Mouse (Mus musculus): ENCODE measurements around the gene Gm20388.
A peak's percentile ranks its signal among the peaks of the same experiment; 100 is the strongest.
"Not testable (repeated sequence)": the region's sequence is repeated elsewhere in the genome, so short reads cannot be mapped to it uniquely, and the experiment has no call there.

Gene Gm20388

DNA sequence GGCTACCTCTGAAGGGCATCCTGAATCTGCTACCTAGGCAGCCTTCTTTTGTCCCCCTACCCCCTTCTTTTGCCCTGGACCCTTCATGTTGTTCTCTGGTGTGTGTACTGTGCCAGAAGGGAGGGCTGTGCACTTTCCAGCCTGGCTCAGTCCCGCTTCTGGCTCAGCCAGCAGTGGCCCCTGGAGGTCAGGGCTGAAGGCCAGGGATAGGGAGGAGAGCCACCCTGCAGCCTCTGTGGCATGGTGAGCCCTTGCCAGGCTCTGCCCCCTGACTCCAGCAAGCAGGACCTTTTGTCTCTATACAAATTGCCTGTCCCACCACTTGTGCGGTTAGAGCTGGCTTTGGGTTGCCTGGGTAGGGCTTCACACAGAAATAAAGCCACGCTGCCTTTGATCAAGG is 403.0 kb downstream of the Gm20388 start:
- no peak for DNase-seq (ENCODE audit: low spot score in 2 of 2)

DNA sequence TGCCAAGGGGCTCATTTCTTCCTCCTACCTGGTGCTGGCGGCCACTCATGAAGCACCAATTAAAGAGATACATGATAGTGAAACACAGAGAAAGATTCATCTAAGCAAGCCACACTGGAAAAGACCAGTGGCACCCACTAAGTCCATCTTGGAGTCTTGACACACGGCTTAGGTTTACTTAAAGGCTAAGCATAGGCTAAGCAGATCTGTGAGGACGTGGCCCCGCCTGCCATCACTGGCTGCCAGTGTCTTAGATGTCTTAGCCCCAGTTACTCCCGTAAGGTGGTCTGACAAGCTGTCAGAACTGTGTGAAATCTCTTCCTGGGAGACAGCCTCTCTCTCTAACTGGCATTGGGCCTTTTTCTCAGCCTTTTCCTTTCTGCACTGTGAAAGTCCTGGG is 404.3 kb downstream of the Gm20388 start:
- DNase-seq (ENCODE audit: low spot score in 2 of 2) = no peak

GRCm38 (mm10) chr8:120315644-120316043 is 405.0 kb downstream of the Gm20388 start:
- DNase-seq (ENCODE audit: low spot score in 2 of 2) = no peak

DNA sequence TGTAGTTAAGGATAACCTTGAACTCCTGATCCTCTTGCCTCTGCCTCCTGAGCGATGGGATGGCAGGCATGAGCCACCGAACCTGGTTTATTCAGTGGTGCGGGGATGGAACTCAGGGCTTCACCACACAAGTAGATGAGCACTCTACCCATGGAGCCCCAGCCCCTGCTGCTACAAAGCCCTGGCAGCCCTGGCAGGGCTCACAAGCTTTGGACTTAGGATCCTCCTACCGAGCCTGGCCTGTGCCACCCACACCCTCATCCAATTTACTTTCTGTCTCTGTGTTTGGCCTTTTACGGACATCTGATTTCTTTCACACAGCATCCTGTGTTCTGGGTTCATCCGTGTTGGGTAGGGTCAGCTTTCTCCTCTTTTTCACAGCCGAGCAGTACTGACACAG is 406.1 kb downstream of the Gm20388 start:
- DNase-seq (ENCODE audit: low spot score in 2 of 2) = no peak

- DNase-seq (ENCODE audit: low spot score in 2 of 2) = no peak
These were observed 406.6 kb downstream of the Gm20388 start for GRCm38 (mm10) chr8:120317118-120317824.

DNA sequence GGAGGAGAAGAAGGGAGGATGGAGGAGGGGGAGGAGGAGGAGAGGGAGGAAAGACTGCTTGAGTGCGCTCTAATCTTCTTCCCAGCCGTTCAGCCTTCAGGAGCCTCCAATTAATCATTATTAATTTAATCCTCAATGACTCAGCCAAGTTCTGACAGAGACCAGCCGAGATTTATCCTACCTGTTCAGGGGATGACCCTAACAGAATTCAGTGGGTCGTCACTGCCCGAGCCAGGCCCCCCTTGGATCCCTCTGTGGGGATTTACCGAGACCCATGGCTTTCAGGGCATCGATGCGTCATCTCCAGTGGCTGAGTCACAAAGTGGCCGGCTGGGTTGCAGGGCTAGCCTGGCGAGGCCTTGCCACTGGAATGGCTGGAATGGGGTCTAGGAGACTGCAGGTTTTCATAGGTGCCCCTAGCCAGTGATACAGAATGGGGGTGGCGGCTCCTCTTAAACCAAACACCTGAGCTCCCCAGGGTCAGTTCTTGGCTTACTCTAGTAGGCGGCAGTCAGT is 407.9 kb downstream of the Gm20388 start:
- no peak for DNase-seq (ENCODE audit: low spot score in 2 of 2)

DNA sequence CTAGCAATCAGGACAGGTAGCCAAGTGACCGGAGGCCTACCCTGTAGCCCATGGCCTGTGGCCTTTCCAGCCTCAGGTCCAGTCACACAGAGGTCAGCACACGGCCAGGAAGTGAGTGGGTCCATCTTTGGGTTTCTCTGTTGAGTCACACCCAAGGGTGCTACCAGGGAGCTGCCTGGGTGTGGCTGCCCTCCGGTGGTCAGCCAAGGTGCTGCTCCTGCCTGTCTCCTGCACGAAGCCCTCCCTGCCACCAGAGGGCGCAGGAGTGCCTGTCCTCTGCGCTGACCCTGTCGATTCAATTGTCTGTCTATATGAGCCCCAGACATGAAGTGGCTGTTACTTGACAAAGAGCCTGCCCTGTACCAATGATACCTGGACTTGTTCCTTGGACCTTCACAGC is 408.8 kb downstream of the Gm20388 start:
- DNase-seq (ENCODE audit: low spot score in 2 of 2) = peak; percentile 52 to 55

GRCm38 (mm10) chr8:120320146-120320545 is 409.5 kb downstream of the Gm20388 start:
- no peak for DNase-seq (ENCODE audit: low spot score in 2 of 2)

- no peak for DNase-seq (ENCODE audit: low spot score in 2 of 2)
These were observed 411.1 kb downstream of the Gm20388 start for GRCm38 (mm10) chr8:120321724-120322123.

DNA sequence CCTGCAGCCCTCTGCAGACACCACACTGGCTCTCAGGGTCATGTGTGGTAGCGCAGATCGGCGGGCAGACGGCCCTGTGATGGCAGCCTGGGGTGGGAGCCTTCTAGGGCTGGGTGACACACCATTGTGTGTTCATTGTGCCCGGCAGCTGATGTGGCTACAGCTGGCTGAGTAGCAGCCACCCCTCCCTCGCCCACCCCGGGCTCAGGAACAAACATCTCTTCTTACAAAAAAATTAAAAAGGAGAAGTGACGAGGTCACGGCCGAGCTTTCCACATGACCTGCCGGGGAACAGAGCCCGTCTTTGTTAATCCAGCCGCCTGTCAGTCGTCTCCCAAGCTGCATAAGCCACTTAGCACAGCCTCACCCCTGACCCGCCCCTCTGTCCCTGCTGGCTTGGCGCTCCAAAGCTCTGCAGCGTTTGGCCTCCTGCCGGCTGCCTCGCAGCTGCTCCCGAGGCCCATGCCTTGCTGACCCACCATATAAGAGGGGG is 412.4 kb downstream of the Gm20388 start:
- no peak for DNase-seq (ENCODE audit: low spot score in 2 of 2)

GRCm38 (mm10) chr8:120324555-120324954 is 413.9 kb downstream of the Gm20388 start:
- no peak for DNase-seq (ENCODE audit: low spot score in 2 of 2)

DNA sequence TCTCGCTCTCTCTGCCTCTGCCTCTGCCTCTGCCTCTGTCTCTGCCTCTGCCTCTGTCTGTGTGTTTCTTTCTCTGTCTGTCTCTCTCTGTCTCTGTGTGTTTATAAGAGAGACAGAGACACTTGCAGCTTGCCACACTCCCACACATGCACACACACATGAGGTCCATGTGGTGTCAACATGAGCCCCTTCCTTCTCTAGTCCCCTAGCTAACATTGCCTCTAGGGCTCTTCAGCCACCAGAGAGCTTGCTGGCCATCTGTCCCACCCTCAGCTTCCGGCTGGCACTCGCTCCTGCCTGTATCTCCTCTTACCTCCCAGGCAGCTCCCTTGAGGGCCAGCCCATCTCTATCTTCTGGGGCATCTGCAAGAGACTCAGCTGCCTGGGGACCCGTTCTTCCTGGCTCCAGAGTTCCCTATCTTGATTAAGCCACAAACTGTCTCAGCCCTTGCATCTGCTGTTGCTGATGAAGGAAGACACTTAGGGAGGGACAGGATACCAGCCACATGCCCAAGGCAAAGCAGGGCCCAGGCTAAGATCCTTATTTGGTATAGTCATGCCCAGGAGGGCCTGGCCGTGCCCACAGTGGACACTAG is 414.6 kb downstream of the Gm20388 start:
- no peak for DNase-seq (ENCODE audit: low spot score in 2 of 2)

DNA sequence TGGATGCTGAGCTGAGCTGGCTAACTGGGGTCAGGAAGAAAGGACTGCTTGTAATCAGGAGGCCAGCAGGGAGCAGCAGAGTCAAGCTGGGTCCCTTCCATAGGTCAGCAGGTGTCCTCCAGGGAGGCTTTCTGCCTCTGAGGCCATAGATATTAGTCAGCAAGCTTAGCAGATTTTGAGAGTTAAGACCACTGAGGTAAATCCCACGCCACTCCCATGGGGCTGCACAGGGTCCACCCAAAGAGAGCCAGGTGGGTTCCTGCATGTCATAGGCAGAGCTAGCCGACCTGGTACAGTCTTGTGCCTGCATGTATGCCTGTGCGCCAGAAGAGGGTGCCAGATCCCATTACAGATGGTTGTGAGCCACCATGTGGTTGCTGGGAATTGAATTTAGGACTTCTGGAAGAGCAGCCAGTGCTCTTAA is 416.5 kb downstream of the Gm20388 start:
- no peak for DNase-seq (ENCODE audit: low spot score in 2 of 2)

DNA sequence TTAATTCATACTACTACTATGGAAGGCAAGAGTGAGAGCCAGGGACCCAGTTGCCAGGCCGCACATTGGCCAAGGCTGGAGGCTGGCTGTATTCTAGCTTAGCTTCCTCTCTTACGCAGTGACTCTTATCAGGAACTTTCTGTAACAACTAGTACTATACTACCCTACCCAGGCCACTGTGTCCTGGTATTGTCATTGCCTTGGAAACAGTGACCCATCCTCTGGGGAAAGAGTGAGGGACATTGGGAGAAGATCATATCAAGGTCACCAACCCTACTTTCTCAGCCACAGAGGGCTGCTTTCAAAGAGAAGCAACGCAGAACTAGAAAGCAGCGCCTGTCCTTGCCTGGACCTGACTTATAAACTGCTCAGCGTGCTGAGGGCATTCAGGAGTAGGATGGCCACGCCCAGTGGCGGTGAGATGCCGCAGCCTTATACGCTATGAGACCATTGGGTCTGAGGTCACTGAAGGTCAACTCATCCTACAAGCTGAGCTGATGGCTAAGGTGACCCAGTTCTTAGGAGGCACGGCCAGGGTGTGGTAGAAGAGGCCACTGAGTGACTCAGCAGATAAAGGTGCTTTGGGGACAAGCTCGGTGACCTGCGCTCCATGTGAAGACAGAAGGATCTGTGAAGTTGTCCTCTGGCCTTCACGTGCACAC is 417.9 kb downstream of the Gm20388 start:
- no peak for DNase-seq (ENCODE audit: low spot score in 2 of 2)

- no peak for DNase-seq (ENCODE audit: low spot score in 2 of 2)
These were observed 418.5 kb downstream of the Gm20388 start for GRCm38 (mm10) chr8:120329030-120329748.

GRCm38 (mm10) chr8:120331027-120331426 is 420.4 kb downstream of the Gm20388 start:
- DNase-seq (ENCODE audit: low spot score in 2 of 2) = no peak

GRCm38 (mm10) chr8:120332379-120333229 is 422.0 kb downstream of the Gm20388 start:
- DNase-seq (ENCODE audit: low spot score in 2 of 2) = no peak

GRCm38 (mm10) chr8:120333681-120334080 is 423.0 kb downstream of the Gm20388 start:
- DNase-seq (ENCODE audit: low spot score in 2 of 2) = no peak

DNA sequence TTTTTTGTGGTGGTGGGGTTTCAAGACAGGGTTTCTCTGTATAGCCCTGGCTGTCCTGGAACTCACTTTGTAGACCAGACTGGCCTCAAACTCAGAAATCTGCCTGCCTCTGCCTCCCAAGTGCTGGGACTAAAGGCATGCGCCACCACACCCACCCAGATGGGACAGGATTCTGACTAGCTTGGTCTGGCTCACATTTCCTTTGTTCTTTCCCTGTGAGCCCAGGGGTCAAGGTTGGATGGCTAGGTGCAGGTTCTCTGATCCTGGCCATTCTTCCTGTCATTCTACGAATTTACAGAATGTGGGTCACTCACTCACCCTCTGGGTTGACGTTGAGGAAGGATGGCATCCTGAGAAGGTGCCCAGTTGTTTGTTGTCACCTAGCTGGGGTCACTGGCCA is 423.6 kb downstream of the Gm20388 start:
- not testable (repeated sequence) for DNase-seq (ENCODE audit: low spot score in 2 of 2)

DNA sequence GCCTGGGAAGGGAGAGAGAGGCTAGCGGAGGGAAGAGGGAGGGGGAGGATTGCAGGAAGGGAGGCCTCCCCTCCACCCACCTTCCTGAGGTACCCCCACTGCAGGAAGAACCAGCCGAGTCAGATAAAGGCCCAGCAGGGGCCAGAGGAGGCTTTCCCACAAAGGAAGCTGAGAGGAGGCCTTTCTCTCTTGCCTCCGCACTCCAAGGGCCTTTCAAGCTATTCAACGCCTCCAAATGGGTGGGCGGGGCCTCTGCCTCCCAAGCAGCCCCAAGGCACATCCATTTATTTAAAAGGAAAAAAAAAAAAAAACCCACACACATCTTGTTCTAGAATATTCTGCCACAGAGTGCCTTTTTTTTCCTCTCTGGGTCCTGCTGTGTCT is 424.2 kb downstream of the Gm20388 start:
- no peak for DNase-seq (ENCODE audit: low spot score in 2 of 2)

Measured in frontal cortex, postnatal 25 days (tissue).